Mouse (Mus musculus): ENCODE results near the gene Galr3.
"Not testable (repeated sequence)": the region's sequence is repeated elsewhere in the genome, so short reads cannot be mapped to it uniquely, and the experiment has no call there.

Gene Galr3

GRCm38 (mm10) chr15:79041585-79041984 is at the start of gene Galr3:
Gene Galr3, plus strand, starts transcription at chr15:79041885.
- DNase-seq (ENCODE audit: extremely low spot score, low read depth, low spot score): no peak

- no peak for DNase-seq (ENCODE audit: extremely low spot score, low read depth, low spot score)
These were observed 49.5 kb upstream of the Galr3 start for GRCm38 (mm10) chr15:78992235-78992634.

- DNase-seq (ENCODE audit: extremely low spot score, low read depth, low spot score): no peak
These were observed 48.8 kb upstream of the Galr3 start for GRCm38 (mm10) chr15:78992925-78993324.

- no peak for DNase-seq (ENCODE audit: extremely low spot score, low read depth, low spot score)
These were observed 45.8 kb upstream of the Galr3 start for GRCm38 (mm10) chr15:78995916-78996315.

- no peak for DNase-seq (ENCODE audit: extremely low spot score, low read depth, low spot score)
These were observed 45.0 kb upstream of the Galr3 start for GRCm38 (mm10) chr15:78996663-78997062.

- no peak for DNase-seq (ENCODE audit: extremely low spot score, low read depth, low spot score)
These were observed 43.3 kb upstream of the Galr3 start for GRCm38 (mm10) chr15:78998348-78998747.

- DNase-seq (ENCODE audit: extremely low spot score, low read depth, low spot score): no peak
These were observed 42.1 kb upstream of the Galr3 start for GRCm38 (mm10) chr15:78999586-78999985.

GRCm38 (mm10) chr15:79000357-79000791 is 41.3 kb upstream of the Galr3 start:
- DNase-seq (ENCODE audit: extremely low spot score, low read depth, low spot score): no peak

- no peak for DNase-seq (ENCODE audit: extremely low spot score, low read depth, low spot score)
These were observed 40.1 kb upstream of the Galr3 start for GRCm38 (mm10) chr15:79001559-79001958.

- no peak for DNase-seq (ENCODE audit: extremely low spot score, low read depth, low spot score)
These were observed 39.6 kb upstream of the Galr3 start for GRCm38 (mm10) chr15:79002036-79002435.

- DNase-seq (ENCODE audit: extremely low spot score, low read depth, low spot score): no peak
These were observed 38.6 kb upstream of the Galr3 start for GRCm38 (mm10) chr15:79003079-79003478.

GRCm38 (mm10) chr15:79005581-79005980 is 36.1 kb upstream of the Galr3 start:
- DNase-seq (ENCODE audit: extremely low spot score, low read depth, low spot score): no peak

GRCm38 (mm10) chr15:79006638-79007037 is 35.0 kb upstream of the Galr3 start:
- DNase-seq (ENCODE audit: extremely low spot score, low read depth, low spot score): no peak

GRCm38 (mm10) chr15:79007059-79007458 is 34.6 kb upstream of the Galr3 start:
- no peak for DNase-seq (ENCODE audit: extremely low spot score, low read depth, low spot score)

- not testable (repeated sequence) for DNase-seq (ENCODE audit: extremely low spot score, low read depth, low spot score)
These were observed 33.8 kb upstream of the Galr3 start for GRCm38 (mm10) chr15:79007836-79008235.

GRCm38 (mm10) chr15:79009734-79010133 is 32.0 kb upstream of the Galr3 start:
- no peak for DNase-seq (ENCODE audit: extremely low spot score, low read depth, low spot score)

- no peak for DNase-seq (ENCODE audit: extremely low spot score, low read depth, low spot score)
These were observed 30.1 kb upstream of the Galr3 start for GRCm38 (mm10) chr15:79011550-79011949.

GRCm38 (mm10) chr15:79013382-79013781 is 28.3 kb upstream of the Galr3 start:
- no peak for DNase-seq (ENCODE audit: extremely low spot score, low read depth, low spot score)

- DNase-seq (ENCODE audit: extremely low spot score, low read depth, low spot score): no peak
These were observed 23.5 kb upstream of the Galr3 start for GRCm38 (mm10) chr15:79018191-79018590.

- no peak for DNase-seq (ENCODE audit: extremely low spot score, low read depth, low spot score)
These were observed 22.8 kb upstream of the Galr3 start for GRCm38 (mm10) chr15:79018886-79019285.

- no peak for DNase-seq (ENCODE audit: extremely low spot score, low read depth, low spot score)
These were observed 18.9 kb upstream of the Galr3 start for GRCm38 (mm10) chr15:79022671-79023230.

GRCm38 (mm10) chr15:79023366-79023765 is 18.3 kb upstream of the Galr3 start:
- DNase-seq (ENCODE audit: extremely low spot score, low read depth, low spot score): no peak

GRCm38 (mm10) chr15:79025687-79026308 is 15.9 kb upstream of the Galr3 start:
- DNase-seq (ENCODE audit: extremely low spot score, low read depth, low spot score): no peak
